Mouse (Mus musculus): Measurements from ENCODE around the gene Gjb5.

Gene Gjb5

DNA sequence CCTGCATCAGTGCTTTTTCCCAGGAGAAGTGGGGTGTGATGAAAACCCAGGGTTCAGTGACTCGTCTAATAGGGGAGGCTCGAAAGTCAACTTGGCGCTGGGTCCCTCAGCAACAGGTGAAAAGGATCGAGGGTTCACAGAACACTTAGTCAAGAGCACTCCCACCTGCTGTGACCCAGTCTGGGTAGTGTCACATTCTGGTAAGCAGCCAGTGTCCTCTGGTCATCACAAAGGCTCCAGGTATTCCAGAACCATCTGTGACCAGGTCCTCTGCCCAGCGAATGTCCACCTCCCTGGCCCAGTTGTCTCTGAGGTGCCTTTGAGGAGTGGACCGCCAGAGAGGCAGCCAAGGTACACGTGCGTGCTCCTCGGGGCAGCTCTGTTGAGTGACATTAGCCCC lies 46.4 kb downstream of the Gjb5 start:
- no peak for DNase-seq (ENCODE audit: low spot score)

DNA sequence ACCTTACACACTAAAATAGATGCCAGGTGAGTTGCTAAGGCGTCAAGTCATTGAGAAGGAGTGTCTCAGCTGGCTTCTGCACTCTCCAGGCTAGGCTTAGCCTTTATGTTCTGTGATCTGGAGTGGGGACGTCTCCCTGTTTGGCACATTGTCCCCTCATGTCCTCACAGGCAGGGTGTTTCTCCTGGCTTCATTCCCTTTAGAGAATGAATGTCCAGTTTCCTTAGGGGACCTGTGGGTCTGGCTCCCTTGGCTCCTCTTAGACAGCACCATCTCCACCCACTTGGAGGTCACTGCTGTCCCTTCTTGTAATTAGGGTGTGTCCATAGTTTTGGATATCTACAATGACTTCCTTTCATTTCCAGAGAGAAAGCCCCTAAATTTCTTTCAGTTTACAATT lies 51.1 kb downstream of the Gjb5 start:
- DNase-seq (ENCODE audit: low spot score): no peak

Data from T-cell, adult 2 months (primary cell).